Mouse (Mus musculus) myocyte (in vitro differentiated cells): Measurements from ENCODE around the gene Cep164. TPM values are rescaled to one million over a fixed set of nuclear protein-coding genes. Genes with fewer than 3 reads are reported as not detected.

ENCODE experiments used
- H3K27me3 ChIP-seq: one replicate; pipeline ENCODE4 v1.6.1; 2011; ENCODE audit not compliant: control insufficient read depth, insufficient read depth, insufficient read length
- H3K36me3 ChIP-seq: one replicate; pipeline ENCODE4 v1.6.1; 2011; ENCODE audit not compliant: control insufficient read depth, insufficient read depth
- H3K4me2 ChIP-seq: one replicate; pipeline ENCODE4 v1.6.1; 2011; ENCODE audit warnings: low read depth, control low read depth
- H3K4me3 ChIP-seq: one replicate; pipeline ENCODE4 v1.5.1; 2011; ENCODE audit warnings: mild to moderate bottlenecking, control low read depth, moderate library complexity
- H3K79me2 ChIP-seq: one replicate; pipeline ENCODE4 v1.6.1; 2011; ENCODE audit not compliant: control insufficient read depth, insufficient read depth
- H3ac ChIP-seq: one replicate; pipeline ENCODE4 v1.6.1; 2011; ENCODE audit not compliant: control insufficient read depth, insufficient read length
- CEBPB ChIP-seq: IDR thresholded peaks from 2 replicates; pipeline ENCODE4 v1.6.1; 2011; ENCODE audit warnings: mild to moderate bottlenecking, moderate library complexity; ENCODE audit not compliant: poor library complexity, insufficient read depth, severe bottlenecking
- E2F4 ChIP-seq: IDR thresholded peaks from one replicate; pipeline ENCODE4 v1.6.1; 2011; ENCODE audit warnings: mild to moderate bottlenecking, control low read depth, moderate library complexity; ENCODE audit not compliant: insufficient read depth
- MAX ChIP-seq: IDR thresholded peaks from one replicate; pipeline ENCODE4 v1.6.1; 2011; ENCODE audit warnings: low read depth, mild to moderate bottlenecking, control low read depth
- MYOD1 ChIP-seq, 3 experiments: IDR thresholded peaks; one replicate each; pipeline ENCODE4 v1.6.1; 2011; ENCODE audit warnings: control low read depth in 2 of 3, low read depth in 2 of 3, mild to moderate bottlenecking in 2 of 3, moderate library complexity in 1 of 3; ENCODE audit not compliant: insufficient read length in 2 of 3, control insufficient read depth in 1 of 3
- MYOG ChIP-seq, 3 experiments: IDR thresholded peaks; one replicate each; pipeline ENCODE4 v1.6.1; 2011; ENCODE audit warnings: control low read depth in 2 of 3, low read depth in 2 of 3, mild to moderate bottlenecking in 2 of 3; ENCODE audit not compliant: insufficient read length in 2 of 3, control insufficient read depth in 1 of 3, insufficient read depth in 1 of 3
- POLR2A ChIP-seq: IDR thresholded peaks from one replicate; pipeline ENCODE4 v1.6.1; 2011; ENCODE audit warnings: low read depth, mild to moderate bottlenecking, control low read depth, moderate library complexity; ENCODE audit not compliant: insufficient read length
- POLR2AphosphoS2 ChIP-seq: IDR thresholded peaks from one replicate; pipeline ENCODE4 v1.6.1; 2011; ENCODE audit warnings: low read depth, control low read depth; ENCODE audit not compliant: insufficient read length
- REST ChIP-seq: IDR thresholded peaks from one replicate; pipeline ENCODE4 v1.6.1; 2011; ENCODE audit warnings: mild to moderate bottlenecking, control low read depth, moderate library complexity; ENCODE audit not compliant: insufficient read depth, insufficient read length
- SRF ChIP-seq: IDR thresholded peaks from one replicate; pipeline ENCODE4 v1.6.1; 2011; ENCODE audit warnings: low read depth; ENCODE audit not compliant: control insufficient read depth, insufficient read length
- TCF12 ChIP-seq: IDR thresholded peaks from one replicate; pipeline ENCODE4 v1.6.1; 2011; ENCODE audit warnings: mild to moderate bottlenecking, control low read depth; ENCODE audit not compliant: poor library complexity, insufficient read depth, severe bottlenecking
- TCF3 ChIP-seq: IDR thresholded peaks from one replicate; pipeline ENCODE4 v1.6.1; 2011; ENCODE audit warnings: low read depth, control low read depth; ENCODE audit not compliant: insufficient read length
- USF1 ChIP-seq: IDR thresholded peaks from one replicate; pipeline ENCODE4 v1.6.1; 2011; ENCODE audit warnings: low read depth, mild to moderate bottlenecking, control low read depth, moderate library complexity
- polyA plus RNA-seq: library from polyadenylated mRNA; unstranded; fragments of >200 nt; fragmentation: generic; extraction: Trizol; gene quantifications from one replicate; pipeline ENCODE4 v1.2.1, GENCODE M21; 2012; ENCODE audit warnings: missing spikeins

Cep164 gene
- polyA plus RNA-seq, 1 experiment = 7.7 TPM

DNA sequence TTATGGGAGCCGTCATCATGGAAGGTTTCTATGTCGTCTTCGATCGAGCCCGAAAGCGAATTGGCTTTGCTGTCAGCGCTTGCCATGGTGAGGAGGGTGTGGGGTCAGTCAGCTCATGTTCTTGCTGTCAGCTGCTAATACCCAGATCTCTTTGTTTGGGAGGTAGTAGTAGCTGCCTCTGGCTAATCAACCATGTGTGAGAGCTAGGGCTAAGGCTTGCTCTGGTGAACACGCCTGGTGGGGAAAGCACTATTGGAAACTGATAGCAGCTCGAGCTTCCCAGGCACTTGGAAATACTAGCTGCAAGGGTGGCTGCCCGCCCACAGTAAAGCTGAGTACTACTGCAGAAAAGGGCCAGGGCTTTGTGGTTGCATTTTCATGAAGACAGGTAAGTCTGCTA lies 30.9 kb upstream of the Cep164 start:
- no peak for TF ChIP-seq POLR2A
- TF ChIP-seq POLR2AphosphoS2 = no peak
- TF ChIP-seq E2F4 = no peak
- no peak for TF ChIP-seq SRF
- TF ChIP-seq TCF3 = no peak
- no peak for TF ChIP-seq TCF12
- no peak for TF ChIP-seq CEBPB
- TF ChIP-seq MAX = no peak
- no peak for TF ChIP-seq MYOG (IDR thresholded peaks at IDR 0.05; ENCODE audit: control insufficient read depth in 1 of 3, insufficient read depth in 1 of 3, insufficient read length in 2 of 3, low read depth in 2 of 3)
- no peak for TF ChIP-seq MYOD1 (IDR thresholded peaks at IDR 0.05; ENCODE audit: control insufficient read depth in 1 of 3, insufficient read length in 2 of 3, low read depth in 2 of 3)
- TF ChIP-seq USF1 = no peak
- TF ChIP-seq REST = no peak
- Histone ChIP-seq H3K27me3 (no peaks in the 10 kb centered on the region), H3ac (no peak overlapping the region), H3K36me3 (peaks cover 65% of the 10 kb centered on the region), H3K4me2 (no peak overlapping the region), H3K4me3 (no peak overlapping the region), H3K79me2 (no peaks in the 10 kb centered on the region)

- Histone ChIP-seq H3K79me2 (no peaks in the 10 kb centered on the region), H3ac (no peak overlapping the region), H3K4me2 (no peak overlapping the region), H3K4me3 (no peak overlapping the region), H3K36me3 (peaks cover 23% of the 10 kb centered on the region), H3K27me3 (no peaks in the 10 kb centered on the region)
- TF ChIP-seq TCF3 = no peak
- TF ChIP-seq REST = no peak
- no peak for TF ChIP-seq USF1
- TF ChIP-seq MAX = no peak
- no peak for TF ChIP-seq MYOG (IDR thresholded peaks at IDR 0.05; ENCODE audit: control insufficient read depth in 1 of 3, insufficient read depth in 1 of 3, insufficient read length in 2 of 3, low read depth in 2 of 3)
- no peak for TF ChIP-seq MYOD1 (IDR thresholded peaks at IDR 0.05; ENCODE audit: control insufficient read depth in 1 of 3, insufficient read length in 2 of 3, low read depth in 2 of 3)
- no peak for TF ChIP-seq POLR2A
- TF ChIP-seq POLR2AphosphoS2 = no peak
- no peak for TF ChIP-seq E2F4
- TF ChIP-seq CEBPB = no peak
- no peak for TF ChIP-seq SRF
- TF ChIP-seq TCF12 = no peak
Measured at GRCm38 (mm10) chr9:45854136-45854535, 25.6 kb upstream of the Cep164 start.

GRCm38 (mm10) chr9:45853695-45854094 lies 25.2 kb upstream of the Cep164 start:
- Histone ChIP-seq H3K4me2 (no peak overlapping the region), H3K36me3 (peaks cover 19% of the 10 kb centered on the region), H3K4me3 (no peak overlapping the region), H3K79me2 (no peaks in the 10 kb centered on the region), H3K27me3 (no peaks in the 10 kb centered on the region), H3ac (no peak overlapping the region)
- TF ChIP-seq POLR2A (no peak), CEBPB (no peak)

DNA sequence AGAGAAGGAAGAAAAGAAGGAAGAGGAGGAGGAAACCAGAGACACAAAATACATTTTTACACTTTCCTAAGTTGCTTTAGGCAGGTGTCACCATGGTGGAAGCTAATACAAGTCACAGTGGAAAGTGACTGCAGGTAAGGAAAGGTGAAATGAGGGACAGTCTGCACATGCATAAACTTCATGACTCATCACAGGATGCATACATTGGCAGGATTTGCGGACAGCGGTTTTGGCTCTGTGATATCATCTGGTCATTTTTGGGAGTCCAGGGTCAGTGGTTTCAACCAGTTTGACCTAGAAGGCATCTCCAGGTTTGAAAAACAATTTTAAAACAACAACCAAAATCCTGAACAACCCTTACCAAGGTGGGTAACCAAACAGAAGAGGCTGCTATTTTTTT lies 23.3 kb upstream of the Cep164 start:
- Histone ChIP-seq H3K36me3 (peaks cover 2% of the 10 kb centered on the region), H3ac (no peak overlapping the region), H3K4me3 (no peak overlapping the region), H3K27me3 (no peaks in the 10 kb centered on the region), H3K79me2 (no peaks in the 10 kb centered on the region), H3K4me2 (no peak overlapping the region)
- TF ChIP-seq POLR2AphosphoS2 = no peak
- TF ChIP-seq CEBPB = no peak
- TF ChIP-seq USF1 = no peak
- no peak for TF ChIP-seq MYOD1 (IDR thresholded peaks at IDR 0.05; ENCODE audit: control insufficient read depth in 1 of 3, insufficient read length in 2 of 3, low read depth in 2 of 3)
- TF ChIP-seq TCF3 = no peak
- TF ChIP-seq SRF = no peak
- no peak for TF ChIP-seq TCF12
- no peak for TF ChIP-seq MYOG (IDR thresholded peaks at IDR 0.05; ENCODE audit: control insufficient read depth in 1 of 3, insufficient read depth in 1 of 3, insufficient read length in 2 of 3, low read depth in 2 of 3)
- TF ChIP-seq E2F4 = no peak
- TF ChIP-seq POLR2A = no peak
- TF ChIP-seq MAX = no peak
- TF ChIP-seq REST = no peak

GRCm38 (mm10) chr9:45851330-45851729 lies 22.8 kb upstream of the Cep164 start:
- no peaks in the 10 kb centered on the region for H3K27me3 ChIP-seq
- no peak overlapping the region for H3K4me3 ChIP-seq
- TF ChIP-seq REST = no peak
- TF ChIP-seq TCF12 = no peak
- no peak for TF ChIP-seq USF1
- TF ChIP-seq MAX = no peak
- no peak for TF ChIP-seq E2F4
- TF ChIP-seq MYOD1 (IDR thresholded peaks at IDR 0.05; ENCODE audit: control insufficient read depth in 1 of 3, insufficient read length in 2 of 3, low read depth in 2 of 3) = no peak
- TF ChIP-seq POLR2A = no peak
- no peak for TF ChIP-seq MYOG (IDR thresholded peaks at IDR 0.05; ENCODE audit: control insufficient read depth in 1 of 3, insufficient read depth in 1 of 3, insufficient read length in 2 of 3, low read depth in 2 of 3)
- TF ChIP-seq CEBPB = no peak
- TF ChIP-seq POLR2AphosphoS2 = no peak

More at GRCm38 (mm10) chr9:45851330-45851729, 22.8 kb upstream of the Cep164 start:
- Histone ChIP-seq H3K36me3 (no peaks in the 10 kb centered on the region), H3K4me2 (no peak overlapping the region), H3K79me2 (no peaks in the 10 kb centered on the region), H3ac (no peak overlapping the region)
